Mouse (Mus musculus) cerebellum, adult 11 months (tissue): ENCODE measurements at regions not wholly inside any gene's neighbourhood (a gene's known extent, or its start where the extent isn't known, plus 50 kb on each side); places are given as distances from the start of the nearest gene placed in this dataset.
"Not testable (repeated sequence)": the region's sequence is repeated elsewhere in the genome, so short reads cannot be mapped to it uniquely, and the experiment has no call there.

Experiments
- DNase-seq: peaks from one replicate; pipeline ENCODE4 v3.0.0; 2022

DNA sequence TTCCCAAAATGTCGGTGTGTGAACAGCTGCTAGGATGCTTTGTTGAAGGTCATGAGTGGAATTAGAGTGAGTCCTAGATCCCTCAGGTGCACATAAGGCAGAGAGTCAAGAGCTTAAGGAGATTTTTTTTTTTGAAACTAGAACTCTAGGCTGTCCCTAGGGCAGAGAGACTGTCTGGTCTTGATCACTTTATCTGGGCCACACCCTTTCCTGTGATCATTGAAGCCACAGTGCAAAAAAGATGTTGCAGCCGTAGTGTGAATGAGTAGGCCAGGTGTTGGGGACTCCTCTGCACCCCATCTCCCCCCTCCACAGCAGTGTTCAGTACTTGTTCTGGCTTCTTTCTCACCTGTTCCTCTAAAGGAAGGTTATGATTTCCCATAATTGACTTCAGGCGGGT lies 153.9 kb downstream of the Katnal1 start:
- DNase-seq = no peak

DNA sequence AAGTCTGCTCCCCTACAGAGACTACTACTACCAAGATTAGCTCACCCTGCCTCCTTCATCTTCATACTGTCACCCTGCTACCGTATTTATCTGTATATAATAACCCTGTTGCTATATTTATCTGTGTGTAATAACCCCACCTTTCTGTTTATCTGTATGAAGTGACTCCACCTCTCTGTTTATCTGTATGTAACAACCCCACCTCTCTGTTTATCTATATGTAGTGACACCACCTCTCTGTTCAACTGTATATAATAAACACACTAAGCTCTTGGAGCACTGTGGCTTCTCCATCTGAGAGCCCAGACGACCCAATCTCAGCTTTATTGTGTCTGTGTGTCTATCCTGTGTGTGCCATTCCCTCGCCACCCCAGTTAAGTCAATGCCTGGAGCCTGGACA lies 154.7 kb downstream of the Katnal1 start:
- no peak for DNase-seq

DNA sequence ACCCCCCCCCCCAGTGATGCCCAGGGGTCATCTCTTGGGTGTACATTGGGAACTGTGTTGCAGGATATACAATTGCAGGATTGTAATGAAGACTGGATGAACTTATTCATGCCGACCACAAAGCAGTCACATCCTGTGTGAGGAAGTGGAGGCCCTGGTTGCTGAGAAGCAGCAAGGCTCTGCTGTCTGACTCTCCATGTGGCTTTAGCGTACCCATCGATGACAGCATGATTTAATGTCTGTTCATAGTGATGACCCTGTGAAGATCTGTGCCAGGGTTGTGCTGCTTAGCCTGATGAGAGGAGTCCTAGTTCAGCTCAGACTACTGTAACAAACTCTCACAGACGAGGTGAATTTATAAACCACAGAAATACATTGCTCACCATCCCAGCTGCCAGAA lies 159.7 kb downstream of the Katnal1 start:
- DNase-seq = no peak

DNA sequence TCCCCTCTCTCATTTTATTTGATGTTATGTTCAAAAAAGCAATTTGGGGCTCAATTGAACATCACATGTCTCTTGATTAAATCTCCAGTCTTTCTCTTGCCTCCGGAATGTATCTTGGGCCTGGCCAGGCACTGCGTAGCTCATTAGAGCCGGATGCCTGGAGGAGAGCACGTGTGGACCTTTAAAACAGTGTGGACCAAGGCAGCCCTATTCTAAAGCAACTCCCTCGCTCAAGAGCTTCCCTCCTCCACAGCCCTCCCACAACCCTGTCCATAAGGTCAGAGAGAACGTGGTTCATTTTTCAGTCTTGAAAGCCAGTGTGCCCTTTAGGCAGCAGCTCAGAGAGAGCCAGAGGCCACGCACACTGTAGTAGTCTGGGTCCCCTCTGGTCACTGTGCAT lies 160.8 kb downstream of the Katnal1 start:
- DNase-seq = no peak

DNA sequence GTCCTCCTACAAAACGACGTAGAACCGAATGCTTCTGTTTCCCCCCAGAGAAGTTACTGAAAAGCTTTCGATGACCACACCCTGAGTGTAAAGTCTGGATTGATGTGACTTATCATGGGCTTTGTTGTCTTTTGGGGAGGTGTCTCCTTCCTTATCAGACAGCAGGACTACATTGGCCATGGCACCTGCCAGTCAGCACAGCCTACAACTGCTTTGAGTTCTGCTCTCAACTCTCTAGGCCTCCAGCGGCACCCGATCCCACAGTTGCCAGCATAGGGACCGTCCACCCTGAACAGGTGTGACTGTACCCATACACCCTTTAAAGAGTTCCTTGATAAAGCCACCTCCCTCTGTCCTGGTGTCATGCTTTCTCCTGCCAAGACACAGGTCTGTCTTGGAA lies 163.1 kb downstream of the Katnal1 start:
- no peak for DNase-seq

DNA sequence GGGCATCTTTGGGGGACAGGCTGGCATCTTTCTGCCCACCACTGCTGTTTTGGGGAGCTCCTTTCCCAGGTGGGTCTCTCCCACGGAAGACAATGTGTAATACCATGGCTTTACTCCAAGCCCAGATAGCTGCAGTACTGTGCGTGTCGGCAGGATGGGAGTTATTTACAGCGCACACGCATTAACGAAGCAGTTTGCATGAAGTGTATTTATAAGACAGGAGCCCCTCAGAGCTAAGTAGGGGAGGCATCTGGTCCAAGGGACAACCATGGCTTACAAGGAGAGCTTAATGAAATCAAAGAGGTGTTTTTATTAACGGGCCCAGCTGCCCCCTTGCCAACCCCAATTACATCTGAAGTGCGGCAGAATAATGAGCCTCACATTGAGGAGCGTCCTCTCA lies 169.0 kb downstream of the Katnal1 start:
- DNase-seq = no peak

DNA sequence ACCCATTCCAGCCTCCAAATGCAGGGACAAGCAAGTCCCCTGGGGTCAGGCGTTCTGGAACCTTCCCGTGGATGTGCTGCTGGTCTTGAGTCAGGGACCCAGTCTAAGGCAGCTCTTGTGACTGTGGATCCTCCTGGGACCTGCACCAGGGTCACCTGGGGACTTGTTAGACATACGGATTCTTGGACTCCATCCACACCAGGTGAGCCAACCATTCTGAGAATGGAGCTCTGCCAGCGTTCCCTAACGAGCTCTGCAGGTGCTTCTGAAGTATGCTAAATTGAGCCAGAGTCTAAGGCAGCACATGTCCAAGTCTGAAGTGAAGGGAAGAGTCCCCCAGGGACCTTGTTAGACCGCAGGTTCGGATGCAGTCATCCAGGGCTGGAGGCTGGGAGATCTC lies 170.3 kb downstream of the Katnal1 start:
- no peak for DNase-seq

DNA sequence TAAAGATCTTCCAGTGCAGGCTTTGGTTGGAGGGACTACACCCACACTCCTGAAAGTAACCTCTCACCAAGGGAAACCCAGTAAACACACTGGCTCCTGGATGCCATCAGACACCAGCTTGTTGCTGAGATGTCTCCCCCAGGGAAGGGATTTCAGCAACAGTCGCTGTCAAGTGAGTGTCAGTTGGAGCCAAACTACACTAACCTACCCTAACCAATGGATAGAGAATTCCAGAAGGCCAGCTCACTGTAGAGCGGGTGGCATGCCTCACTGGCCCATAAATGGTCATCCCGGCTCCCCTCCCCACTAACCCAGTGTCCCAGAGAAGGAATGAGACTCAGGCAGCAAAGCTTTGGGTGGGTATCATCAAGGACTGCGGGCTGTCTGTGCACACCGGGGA lies 171.4 kb downstream of the Katnal1 start:
- no peak for DNase-seq

DNA sequence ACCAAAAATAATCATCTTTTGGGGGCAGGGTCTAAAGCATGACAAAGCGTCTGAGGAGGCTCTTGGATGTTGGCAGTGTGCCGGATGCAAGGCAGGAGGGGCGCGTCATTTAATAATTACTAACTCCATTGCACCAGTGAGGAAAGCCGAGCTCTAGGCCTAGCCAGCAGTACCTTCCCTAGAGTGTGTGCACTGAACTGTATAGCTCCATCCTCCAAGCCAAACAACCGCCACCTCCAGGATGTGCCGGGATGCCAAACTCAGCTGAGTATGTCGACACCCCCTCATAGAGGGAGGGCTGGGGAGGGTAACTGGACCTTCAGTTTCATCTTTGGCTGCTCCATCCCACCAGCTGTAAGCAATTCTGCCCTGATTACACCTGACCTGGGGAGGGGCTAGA lies 171.9 kb downstream of the Katnal1 start:
- DNase-seq = no peak

DNA sequence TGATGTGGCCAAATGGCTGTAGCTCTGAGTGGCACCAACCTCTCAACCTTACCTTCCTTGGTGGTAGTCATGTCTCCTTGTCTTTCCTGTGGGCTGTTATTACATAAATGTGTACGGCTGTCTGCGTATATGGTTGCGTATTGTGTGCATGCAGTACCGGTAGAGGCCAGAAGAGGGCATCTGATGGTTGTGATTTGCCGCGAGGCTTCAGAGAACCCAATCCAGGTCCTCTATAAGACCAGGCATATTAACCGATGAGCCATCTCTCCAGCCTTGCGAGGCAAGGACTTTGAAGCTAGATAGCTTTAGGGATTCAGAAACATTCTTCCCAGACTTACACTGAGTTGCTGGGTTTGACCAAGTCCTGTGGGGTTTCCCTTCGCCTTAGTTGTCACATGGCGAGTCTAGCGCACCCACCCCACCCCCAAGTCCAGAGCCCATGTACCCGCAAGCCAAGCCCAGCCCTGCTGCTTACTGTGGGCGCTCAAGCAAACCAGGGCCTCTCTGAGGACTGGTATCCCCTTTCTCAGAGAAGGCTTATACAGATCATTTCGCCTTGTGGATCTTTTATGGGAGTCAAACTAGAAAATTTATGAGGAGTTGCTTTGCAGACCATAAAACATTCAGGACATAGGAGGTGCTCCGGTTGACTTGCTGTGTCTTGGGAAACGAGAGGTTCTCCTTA lies 172.7 kb downstream of the Katnal1 start:
- DNase-seq = no peak

DNA sequence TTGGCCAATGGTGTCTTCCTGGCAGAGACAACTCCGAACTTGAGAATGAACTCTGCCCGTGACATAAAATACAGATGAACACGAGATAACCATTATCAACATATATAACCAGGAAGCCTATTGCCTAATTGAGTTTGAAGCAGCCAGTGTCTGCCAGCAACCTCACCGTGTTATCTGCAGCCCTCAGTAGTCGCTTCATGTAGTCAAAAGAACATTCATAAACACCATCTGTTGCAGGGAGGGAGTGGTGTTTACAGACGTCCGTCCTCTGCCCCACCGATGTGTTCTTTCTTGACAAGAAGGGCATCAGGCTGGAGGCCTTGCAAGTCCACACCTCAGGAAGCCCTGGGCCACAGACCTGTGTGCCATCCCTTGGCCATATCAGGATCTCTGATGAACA lies 173.3 kb downstream of the Katnal1 start:
- DNase-seq = no peak

DNA sequence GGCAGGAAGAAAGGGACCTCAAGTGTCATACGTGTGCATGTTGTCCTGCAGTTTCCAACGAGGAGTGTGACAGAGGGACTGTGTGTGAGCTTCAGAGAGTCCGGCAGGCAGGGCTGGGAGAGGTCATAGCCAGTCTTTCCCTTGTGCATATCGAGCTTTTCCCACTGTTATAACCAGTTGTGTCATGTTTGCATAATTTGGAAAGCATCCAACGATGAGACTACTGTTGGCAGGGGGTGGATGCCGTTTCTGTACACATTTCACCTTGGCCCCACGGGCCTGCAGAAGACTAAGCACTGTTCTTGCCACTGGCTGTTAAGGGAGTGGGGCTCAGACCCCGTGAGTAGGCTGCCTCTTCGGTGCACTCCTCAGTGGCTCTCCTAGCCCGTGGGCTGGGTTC lies 174.2 kb downstream of the Katnal1 start:
- DNase-seq = no peak

DNA sequence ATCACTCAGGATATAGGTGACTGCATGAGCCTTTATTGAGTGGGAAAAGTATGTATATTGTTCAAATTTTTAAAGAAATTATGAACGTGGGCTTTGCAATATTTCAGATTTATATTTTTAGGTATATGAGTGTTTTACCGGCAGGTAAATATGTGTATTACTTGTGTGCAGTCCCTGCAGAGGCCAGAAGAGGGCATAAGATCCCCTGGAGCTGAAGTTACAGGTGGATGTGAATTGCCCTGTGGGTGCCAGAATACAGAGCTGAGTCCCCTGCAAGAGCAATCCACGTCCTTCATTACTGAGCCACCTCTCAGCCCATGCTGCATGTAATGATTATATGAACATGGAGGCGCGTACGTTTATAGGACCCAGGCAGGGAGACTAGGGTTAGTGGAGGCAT lies 174.8 kb downstream of the Katnal1 start:
- DNase-seq = no peak

DNA sequence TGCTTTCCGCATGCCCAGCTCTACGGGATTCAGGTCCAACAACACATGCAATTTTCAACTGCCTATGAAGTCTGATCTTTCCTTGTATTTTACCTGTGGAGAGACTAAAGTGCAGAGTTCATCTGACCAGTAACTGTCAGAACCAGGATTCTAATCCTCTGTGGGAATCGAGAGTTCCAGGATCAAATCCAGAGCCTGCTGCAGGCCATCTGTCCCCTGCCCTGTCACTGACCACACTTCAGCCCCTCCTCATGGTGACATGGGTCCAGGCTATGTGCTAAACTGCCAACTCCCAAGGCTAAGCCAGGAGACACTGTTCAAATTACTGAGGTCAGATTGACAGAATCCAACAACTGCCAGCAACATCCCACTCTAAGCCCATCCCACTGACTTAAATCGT lies 175.7 kb downstream of the Katnal1 start:
- DNase-seq = no peak

DNA sequence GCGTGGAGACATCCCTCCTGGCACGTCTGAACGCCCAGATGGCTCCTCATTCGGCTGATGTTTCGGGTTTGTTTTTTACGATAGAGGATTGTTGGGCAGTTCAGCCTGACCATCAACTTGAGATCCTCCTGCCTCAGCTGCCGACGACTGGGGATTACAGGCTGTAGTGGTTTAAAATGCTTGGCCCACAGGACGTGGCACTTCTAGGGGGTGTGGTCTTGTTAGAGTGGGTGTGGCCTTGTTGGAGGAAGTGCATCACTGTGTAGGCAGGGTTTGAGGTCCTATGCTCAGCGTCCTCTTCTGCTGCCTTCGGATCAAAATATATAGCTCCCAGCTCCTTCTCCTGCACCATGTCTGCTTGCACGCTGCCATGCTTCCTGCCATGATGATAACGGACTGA lies 177.1 kb downstream of the Katnal1 start:
- DNase-seq = no peak

DNA sequence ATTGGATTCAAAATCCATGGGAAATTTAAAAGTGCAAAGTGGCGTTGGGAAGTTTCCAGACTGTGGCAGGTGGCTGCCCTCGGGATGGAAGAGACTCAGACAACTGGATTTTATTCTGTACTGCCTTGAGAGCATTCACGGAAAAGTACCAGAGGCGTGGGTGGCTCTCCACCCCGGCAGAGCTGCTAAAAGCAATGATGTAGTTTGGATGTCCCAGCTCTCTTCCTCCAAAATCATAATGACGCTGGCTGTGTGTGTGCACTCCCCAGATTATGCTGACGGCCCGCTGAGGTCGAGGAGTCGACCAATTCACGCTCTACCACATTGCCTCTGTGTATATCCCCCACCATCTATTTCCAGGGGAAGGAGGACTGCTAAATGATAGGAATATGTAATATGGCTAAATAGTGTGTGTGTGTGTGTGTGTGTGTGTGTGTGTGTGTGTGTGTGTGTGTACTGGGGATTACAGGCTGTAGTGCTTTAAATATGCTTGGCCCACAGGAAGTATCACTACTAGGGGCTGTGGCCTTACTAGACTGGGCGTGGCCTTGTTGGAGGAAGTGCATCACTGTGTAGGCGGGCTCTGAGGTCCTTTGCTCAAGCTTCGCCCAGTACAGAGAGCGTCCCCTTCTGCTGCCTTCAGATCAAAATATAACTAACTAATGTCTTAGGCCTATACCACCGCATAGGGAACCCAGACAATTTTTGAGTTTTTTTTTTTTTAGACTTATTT lies 179.0 kb downstream of the Katnal1 start:
- no peak for DNase-seq

DNA sequence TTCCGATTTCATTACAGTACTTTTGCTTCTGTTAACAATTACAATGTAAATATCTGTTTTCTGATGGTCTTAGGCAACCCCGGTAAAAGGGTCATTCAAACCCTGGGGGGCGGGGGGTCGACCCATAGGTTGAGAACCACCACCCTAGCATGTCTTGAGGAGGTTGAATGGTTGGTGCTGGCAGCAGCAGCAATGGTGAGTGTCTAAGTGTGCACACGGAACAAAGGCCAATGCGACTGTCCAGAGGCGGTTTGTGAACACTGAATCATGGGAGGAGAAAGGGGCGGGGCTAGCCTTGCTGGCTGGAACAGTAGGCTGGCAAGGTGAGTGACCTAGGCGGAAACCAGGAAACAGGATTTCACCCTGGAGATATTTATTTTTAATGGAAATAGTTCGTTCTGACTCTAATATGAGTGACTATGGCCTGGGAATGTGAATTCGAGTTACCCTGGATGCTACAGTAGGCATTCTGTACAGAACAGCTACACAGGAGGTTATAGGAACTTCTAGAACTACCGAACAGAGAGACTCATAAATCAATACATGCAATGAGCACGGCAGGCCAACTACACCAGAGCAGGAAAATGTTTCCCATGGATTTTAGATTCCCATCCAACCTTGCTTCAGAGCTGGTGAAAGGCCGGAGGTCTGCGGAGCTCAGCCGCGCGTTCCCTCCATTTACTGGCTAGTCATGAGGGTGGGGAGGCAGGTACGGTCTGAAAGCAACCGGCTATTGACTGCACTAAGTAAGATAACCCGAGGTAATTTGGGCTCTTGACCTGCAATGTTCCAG lies 181.0 kb downstream of the Katnal1 start:
- no peak for DNase-seq

DNA sequence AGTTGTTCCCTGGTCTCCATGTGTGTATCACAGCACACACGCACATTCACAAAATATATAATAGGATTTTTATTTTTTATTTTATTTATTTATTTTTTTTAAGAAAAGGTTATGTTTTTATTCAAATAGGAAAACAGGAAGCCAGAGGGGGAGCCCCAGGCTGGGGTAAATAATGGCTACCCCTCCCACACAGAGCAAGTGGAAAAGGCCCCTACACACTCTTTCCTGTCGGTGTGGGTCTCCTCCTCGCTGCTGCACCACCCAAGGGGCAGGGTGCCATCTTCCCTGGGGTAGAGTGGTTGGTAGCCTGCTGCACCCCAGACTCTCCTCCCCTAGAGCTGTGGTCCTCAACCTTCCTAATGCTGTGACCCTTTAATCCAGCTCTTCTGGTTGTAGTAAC lies 181.6 kb downstream of the Katnal1 start:
- no peak for DNase-seq

DNA sequence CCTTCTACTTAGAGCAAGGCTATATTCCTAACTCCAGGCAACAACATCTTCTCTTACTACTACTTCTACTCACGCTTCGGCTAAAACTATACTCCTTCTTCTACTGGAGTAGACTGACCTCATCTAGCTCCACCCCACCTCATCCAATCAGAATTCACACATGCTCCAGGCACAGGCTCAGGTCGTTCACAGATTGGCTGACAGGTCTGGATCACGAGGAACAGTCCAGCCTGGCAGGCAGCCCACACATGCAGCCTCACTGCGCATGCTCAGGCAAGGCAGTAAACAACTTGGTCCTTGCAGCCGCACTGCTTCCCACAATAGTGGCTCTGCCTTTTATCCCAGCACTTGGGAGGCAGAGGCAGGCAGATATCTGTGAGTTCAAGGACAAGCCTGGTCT lies 182.4 kb downstream of the Katnal1 start:
- not testable (repeated sequence) for DNase-seq

DNA sequence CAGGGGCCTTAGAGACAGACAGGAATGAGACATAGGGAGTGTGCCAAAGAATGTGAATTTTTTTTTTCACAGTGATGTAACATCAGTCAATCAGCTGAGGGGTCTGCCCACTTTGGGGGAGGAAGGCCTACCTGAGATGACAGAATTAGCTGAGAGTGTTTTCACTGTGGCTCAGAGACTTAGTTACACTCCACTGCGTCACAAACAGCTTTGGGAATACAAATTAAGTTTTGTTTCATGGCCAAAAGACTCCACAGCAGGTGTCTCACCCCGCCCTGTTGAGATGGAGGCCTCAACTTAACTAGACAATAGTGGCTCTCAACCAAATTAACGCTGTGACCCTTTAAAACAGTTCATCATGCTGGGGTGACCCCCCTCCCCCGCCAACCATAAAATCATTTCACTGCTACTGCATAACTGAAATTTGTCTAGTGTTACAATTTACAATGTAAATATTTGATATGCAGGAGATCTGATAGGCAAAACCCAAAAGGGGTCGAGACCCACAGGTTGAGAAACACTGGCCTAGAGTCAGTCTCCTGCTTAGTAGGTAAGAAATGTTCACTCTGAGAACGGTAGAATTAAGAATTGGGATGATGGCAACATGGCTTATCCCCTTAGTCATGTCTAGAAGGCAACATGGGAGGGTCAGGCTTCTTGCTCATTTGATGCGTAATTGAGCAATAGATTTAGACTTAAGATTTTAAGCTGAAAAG lies 184.3 kb downstream of the Katnal1 start:
- DNase-seq = no peak

DNA sequence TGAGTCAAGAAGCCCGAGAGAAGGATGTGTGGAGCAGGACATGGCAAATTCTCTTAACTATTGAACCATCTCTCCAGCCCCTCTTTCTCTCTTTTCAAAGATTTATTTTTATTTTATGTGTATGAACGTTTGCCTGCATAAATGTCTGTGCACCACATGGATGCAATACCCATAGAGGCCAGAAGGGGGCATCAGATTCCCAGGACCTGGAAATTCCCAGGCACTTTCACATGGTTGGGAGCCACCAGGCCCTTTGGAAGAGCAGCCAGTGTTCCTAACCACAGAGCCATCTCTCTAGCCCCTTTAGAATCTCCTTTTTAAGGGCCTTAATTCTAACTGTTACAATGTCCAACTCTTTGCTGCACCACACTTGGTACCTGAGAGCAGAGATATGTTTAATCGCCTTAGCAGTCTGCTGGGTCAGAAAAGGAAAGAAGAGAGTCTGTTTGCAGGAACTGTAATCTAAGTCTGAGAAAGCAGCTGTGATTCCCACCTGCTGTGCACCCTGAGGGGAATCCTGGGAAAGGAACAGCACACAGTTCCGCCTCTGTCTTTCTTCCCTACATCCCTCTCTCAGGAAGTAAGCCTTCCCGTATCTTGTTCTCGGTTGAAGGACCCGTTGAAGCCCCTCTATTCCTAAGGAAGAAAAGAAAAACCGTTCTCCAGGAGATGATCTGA lies 186.8 kb downstream of the Katnal1 start:
- DNase-seq = no peak

DNA sequence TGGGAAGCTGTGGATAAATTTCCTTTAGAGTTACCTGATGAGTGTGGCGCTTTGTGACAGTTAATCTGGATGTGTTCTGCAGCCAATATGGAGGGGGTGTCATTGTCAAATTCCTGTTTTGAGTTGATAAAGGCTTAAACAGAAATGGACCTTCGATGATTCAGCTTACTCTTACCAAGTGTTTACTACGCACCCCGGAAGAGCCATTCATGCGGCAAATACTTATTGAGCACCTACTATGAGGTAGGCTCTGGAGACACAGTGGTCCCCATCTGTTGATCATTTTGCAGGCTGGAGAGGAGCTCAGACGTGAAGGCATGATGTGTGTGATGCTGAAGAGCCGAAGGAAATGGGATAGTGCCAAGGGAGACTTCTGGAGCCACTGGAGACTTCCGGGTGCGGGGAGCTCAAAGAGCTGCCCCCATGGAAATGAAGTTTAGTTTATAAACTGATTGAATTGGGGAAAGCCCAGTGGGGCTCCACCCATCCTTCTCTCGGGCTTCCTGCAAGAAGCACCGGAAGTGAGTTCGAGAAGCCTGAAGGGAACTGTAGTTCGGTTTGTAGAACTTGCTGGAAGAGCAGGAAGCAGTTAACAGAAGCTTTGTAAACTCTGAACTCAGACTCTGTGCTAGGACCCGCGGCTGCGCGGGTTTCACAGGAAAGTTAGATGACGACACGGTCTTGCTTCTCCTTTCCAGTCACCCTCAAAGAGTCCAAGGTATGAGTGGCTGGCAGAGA lies 187.7 kb downstream of the Katnal1 start:
- DNase-seq = no peak
